Mouse (Mus musculus) midbrain, embryonic 11.5 days (tissue): ENCODE data around the gene Slc8a2. TPM values are rescaled to one million over a fixed set of nuclear protein-coding genes. Genes with fewer than 3 reads are reported as not detected.

ENCODE experiments used
- ATAC-seq: fragments of 200-750 bp; cut with Nextera tagmentation; 2 replicates; pipeline ENCODE4 v1.8.0; 2017; ENCODE audit warnings: moderate TSS enrichment, moderate library complexity; ENCODE audit not compliant: low FRiP score
- DNase-seq: peaks from one replicate; pipeline ENCODE4 v3.0.0; 2015; ENCODE audit warnings: low spot score; ENCODE audit errors: missing footprints
- H3K27ac ChIP-seq: fragments of 300-500 bp; sonication (generic); 2 replicates; pipeline ENCODE4 v1.5.1; 2014; ENCODE audit warnings: low read depth, low read length
- H3K27me3 ChIP-seq: fragments of 300-500 bp; sonication (generic); 2 replicates; pipeline ENCODE4 v1.6.1; 2014; ENCODE audit warnings: mild to moderate bottlenecking, low read length, moderate library complexity, mixed read lengths; ENCODE audit not compliant: control insufficient read depth, insufficient read depth
- H3K36me3 ChIP-seq: fragments of 300-500 bp; sonication (generic); 2 replicates; pipeline ENCODE4 v1.6.1; 2014; ENCODE audit warnings: mild to moderate bottlenecking, low read length, moderate library complexity, mixed read lengths; ENCODE audit not compliant: control insufficient read depth, insufficient read depth
- H3K4me1 ChIP-seq: fragments of 300-500 bp; sonication (generic); 2 replicates; pipeline ENCODE4 v1.6.1; 2014; ENCODE audit warnings: low read length; ENCODE audit not compliant: control insufficient read depth, insufficient read depth
- H3K4me2 ChIP-seq: fragments of 300-500 bp; sonication (generic); 2 replicates; pipeline ENCODE4 v1.6.1; 2014; ENCODE audit warnings: mild to moderate bottlenecking, moderate library complexity
- H3K4me3 ChIP-seq: fragments of 300-500 bp; sonication (generic); 2 replicates; pipeline ENCODE4 v1.5.1; 2014; ENCODE audit warnings: low read depth, low read length
- H3K9ac ChIP-seq: fragments of 300-500 bp; sonication (generic); 2 replicates; pipeline ENCODE4 v1.6.1; 2014; ENCODE audit warnings: low read length
- H3K9me3 ChIP-seq: fragments of 300-500 bp; sonication (generic); 2 replicates; pipeline ENCODE4 v1.6.1; 2016; ENCODE audit warnings: low read length; ENCODE audit not compliant: control insufficient read depth
- WGBS: fragments of 180-500 bp; shearing (Covaris S2); extraction: QIAGEN DNeasy Blood & Tissue Kit; methylation state at CpG from one replicate; pipeline ENCODE4 v1.1.7; 2014; 5-methylcytosine and 5-hydroxymethylcytosine counted together
- polyA plus RNA-seq: library from polyadenylated mRNA; unstranded; fragments of >200 nt; fragmentation: Nextera tagmentation; extraction: Ambion mirVana; gene quantifications from 2 replicates; pipeline ENCODE4 v1.2.1, GENCODE M21; 2014

Slc8a2 gene
- polyA plus RNA-seq = 0.27 and 0.34 TPM in 2 replicates

DNA sequence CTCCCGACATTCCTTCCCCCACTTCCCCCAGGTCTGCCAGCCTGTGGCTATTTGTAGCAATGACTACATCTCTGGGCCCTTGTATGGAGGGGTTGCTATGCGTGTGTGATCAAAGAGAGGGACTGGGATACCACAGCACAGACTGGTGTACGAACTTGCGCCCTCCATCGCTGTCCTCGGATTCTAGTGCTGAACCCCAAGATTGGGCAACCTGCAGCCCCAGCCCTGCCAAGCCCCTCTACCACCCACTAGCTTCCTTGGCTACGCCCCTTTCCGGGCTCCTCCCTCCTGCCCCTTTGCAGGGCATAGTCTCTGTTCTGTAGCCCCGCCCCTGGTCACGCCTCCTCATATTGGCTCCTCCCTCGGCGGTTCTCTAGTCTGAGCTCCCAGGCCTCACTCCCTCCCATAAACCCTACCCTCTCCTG is at the start of gene Slc8a2:
Gene Slc8a2 (plus strand): TSS at position 406 of the 425 bp plus-strand sequence.
- no peaks in the 10 kb centered on the region for H3K9me3 ChIP-seq
- DNase-seq (peak; percentile 98), ATAC-seq (peak; percentile 88)

DNA sequence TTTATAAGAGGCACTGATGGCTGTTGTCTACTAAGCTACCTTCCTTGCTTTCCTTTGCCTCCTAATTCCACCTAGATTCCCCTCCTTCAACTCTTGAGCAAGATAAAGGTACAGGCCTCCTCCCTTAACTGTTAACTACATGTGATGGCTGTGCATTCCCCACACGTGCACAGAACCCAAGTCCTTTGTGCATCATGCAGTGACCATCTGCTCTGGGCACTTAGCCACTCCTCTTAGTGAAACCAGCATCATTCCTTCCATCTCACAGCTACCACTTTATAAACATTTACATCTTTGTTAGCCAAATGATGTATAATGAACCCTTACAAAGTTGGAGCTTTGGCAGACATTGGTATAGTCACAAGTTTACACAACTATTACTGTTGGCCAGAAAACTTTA is 49.7 kb upstream of the Slc8a2 start:
- ATAC-seq = no peak
- no peak overlapping the region for H3K4me2 ChIP-seq
- no peak overlapping the region for H3K9ac ChIP-seq
- H3K4me1 ChIP-seq = no peaks in the 10 kb centered on the region
- no peaks in the 10 kb centered on the region for H3K9me3 ChIP-seq
- WGBS = 78% methylated on average over 1 of the region's 1 CpGs
- DNase-seq = no peak
- H3K27ac ChIP-seq = no peak overlapping the region
- H3K36me3 ChIP-seq = no peaks in the 10 kb centered on the region
- no peaks in the 10 kb centered on the region for H3K27me3 ChIP-seq
- H3K4me3 ChIP-seq = no peak overlapping the region

More for the DNA sequence above, at the start of gene Slc8a2:
- Histone ChIP-seq H3K4me2 (peak within 1 kb of the TSS; percentile 65), H3K27me3 (no peaks in the 10 kb centered on the region), H3K36me3 (no peaks in the 10 kb centered on the region), H3K4me3 (peak within 1 kb of the TSS; percentile 67), H3K4me1 (peaks cover 11% of the 10 kb centered on the region), H3K27ac (peak within 1 kb of the TSS; percentile 49; the same call in 1 of the 2 replicates), H3K9ac (peak within 1 kb of the TSS; percentile 72)
- WGBS = 2% methylated on average over 12 of the region's 12 CpGs

GRCm38 (mm10) chr7:16080581-16080980 is 49.0 kb upstream of the Slc8a2 start:
- ATAC-seq = no peak
- H3K27ac ChIP-seq = no peak overlapping the region
- no peak overlapping the region for H3K9ac ChIP-seq
- 62% methylated on average over 4 of the region's 4 CpGs for WGBS
- H3K27me3 ChIP-seq = no peaks in the 10 kb centered on the region
- no peaks in the 10 kb centered on the region for H3K36me3 ChIP-seq
- no peaks in the 10 kb centered on the region for H3K4me1 ChIP-seq
- H3K9me3 ChIP-seq = no peaks in the 10 kb centered on the region
- no peak overlapping the region for H3K4me3 ChIP-seq
- DNase-seq = no peak
- no peak overlapping the region for H3K4me2 ChIP-seq

DNA sequence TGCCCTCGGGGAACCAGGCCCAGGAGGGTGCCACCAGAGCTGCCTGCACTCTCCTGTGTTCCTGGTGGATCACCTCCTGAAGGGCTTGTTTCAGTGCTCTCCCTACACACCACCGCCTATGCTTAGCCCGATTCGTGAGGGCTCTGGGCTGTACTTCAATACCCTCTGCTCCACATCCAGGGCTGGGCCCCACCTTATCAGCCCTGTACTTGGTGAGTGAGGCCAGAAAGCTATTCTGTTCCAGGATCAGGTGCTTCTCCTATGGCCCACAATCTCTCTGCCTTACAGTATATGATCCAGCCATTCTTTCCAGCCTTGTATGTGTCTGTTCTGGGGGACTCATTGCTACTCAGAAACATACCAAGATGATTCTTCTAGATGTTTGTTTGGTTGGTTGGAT is 46.3 kb upstream of the Slc8a2 start:
- H3K27me3 ChIP-seq = no peaks in the 10 kb centered on the region
- WGBS = 63% methylated on average over 4 of the region's 4 CpGs
- DNase-seq = no peak
- no peak overlapping the region for H3K9ac ChIP-seq
- H3K9me3 ChIP-seq = no peaks in the 10 kb centered on the region
- no peak for ATAC-seq
- no peaks in the 10 kb centered on the region for H3K4me1 ChIP-seq
- H3K27ac ChIP-seq = no peak overlapping the region
- no peak overlapping the region for H3K4me2 ChIP-seq
- H3K4me3 ChIP-seq = no peak overlapping the region
- H3K36me3 ChIP-seq = no peaks in the 10 kb centered on the region

DNA sequence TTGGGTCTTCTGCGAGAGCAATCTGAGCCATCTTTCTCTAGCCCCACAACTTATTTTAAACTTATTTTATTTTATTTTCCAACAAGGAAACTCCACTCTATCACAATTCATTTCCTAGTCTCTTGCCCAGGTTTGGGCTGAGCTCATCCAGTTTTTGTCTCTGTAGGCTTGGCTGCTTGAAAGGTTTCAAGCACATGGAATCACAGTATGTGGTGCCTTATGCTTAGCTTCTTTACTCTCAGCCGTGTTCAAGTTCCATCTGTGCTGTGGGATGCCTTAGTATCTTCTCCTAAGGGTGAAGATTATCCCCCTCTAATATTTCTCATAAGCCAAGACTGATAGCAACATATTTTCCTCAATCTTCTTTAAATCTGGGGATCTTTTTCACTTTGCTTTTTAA is 42.0 kb upstream of the Slc8a2 start:
- WGBS = 77% methylated on average over 2 of the region's 2 CpGs
- no peaks in the 10 kb centered on the region; the same call in 1 of the 2 replicates for H3K27me3 ChIP-seq
- no peak overlapping the region for H3K9ac ChIP-seq
- H3K9me3 ChIP-seq = no peaks in the 10 kb centered on the region
- H3K4me2 ChIP-seq = no peak overlapping the region
- ATAC-seq (no peak), DNase-seq (no peak)
- H3K36me3 ChIP-seq = no peaks in the 10 kb centered on the region
- H3K4me3 ChIP-seq = no peak overlapping the region
- no peaks in the 10 kb centered on the region for H3K4me1 ChIP-seq
- no peak overlapping the region for H3K27ac ChIP-seq

- 76% methylated on average over 3 of the region's 3 CpGs for WGBS
- peaks cover 8% of the 10 kb centered on the region for H3K4me1 ChIP-seq
- H3K4me3 ChIP-seq = no peak overlapping the region
- DNase-seq = no peak
- ATAC-seq = no peak
- H3K9ac ChIP-seq = no peak overlapping the region
- H3K27ac ChIP-seq = no peak overlapping the region
- no peak overlapping the region for H3K4me2 ChIP-seq
- no peaks in the 10 kb centered on the region; the same call in 1 of the 2 replicates for H3K27me3 ChIP-seq
- H3K36me3 ChIP-seq = no peaks in the 10 kb centered on the region
- no peaks in the 10 kb centered on the region for H3K9me3 ChIP-seq
These were observed 35.0 kb upstream of the Slc8a2 start for GRCm38 (mm10) chr7:16094592-16094991.

DNA sequence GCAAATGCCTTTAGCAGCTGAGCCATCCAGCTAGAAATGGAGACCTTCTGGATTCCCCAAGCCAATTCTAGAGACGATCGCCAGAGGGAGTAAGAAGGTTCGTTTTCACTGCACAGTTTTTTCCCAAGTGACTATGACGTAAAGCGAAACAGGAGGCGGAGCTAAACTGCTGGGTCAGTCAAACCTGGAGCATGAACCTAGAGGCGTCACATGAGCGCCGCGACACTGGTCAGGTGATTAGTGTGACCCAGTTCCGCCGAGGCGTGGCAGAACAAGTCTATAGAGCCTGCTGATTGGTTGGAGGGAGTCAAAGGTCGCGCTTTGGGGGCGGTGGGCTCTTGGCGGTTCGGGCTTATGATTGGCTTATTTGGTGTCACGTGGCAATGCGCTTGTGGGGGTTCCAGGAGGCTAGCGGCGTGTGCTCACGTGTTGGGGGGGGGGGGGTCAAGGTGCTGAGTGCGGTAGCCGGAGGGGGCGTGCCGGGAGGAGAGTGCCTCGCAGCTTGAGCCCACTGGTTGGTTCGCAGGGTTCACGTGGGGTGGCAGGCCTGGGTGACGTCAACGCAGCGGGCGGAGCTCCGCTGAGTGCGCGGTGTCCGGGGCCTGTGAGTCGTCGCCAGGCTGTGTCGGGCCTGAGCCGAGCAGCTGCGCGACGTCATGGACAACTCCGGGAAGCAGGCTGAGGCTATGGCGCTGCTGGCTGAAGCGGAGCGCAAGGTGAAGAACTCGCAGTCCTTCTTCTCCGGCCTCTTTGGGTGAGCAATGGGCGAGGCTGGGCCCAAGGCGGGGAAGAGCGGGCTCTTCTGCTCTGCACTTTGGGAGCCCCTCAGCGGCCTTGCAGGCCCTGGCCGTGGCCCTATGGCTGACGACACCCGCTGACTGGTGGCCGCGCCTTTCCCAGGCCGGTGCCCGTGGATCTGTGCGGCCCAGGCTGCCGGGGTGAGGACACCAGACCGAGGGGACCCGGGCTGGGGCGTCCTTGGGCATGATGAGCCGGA is 31.3 kb upstream of the Slc8a2 start, which contains the start of gene Napa:
Gene Napa (plus strand): TSS at position 438 of the 997 bp plus-strand sequence.
- Histone ChIP-seq H3K36me3 (no peaks in the 10 kb centered on the region), H3K27me3 (no peaks in the 10 kb centered on the region), H3K9me3 (no peaks in the 10 kb centered on the region), H3K4me3 (peak within 1 kb of the TSS; percentile 95), H3K27ac (peak within 1 kb of the TSS; percentile 62), H3K9ac (peak within 1 kb of the TSS; percentile 88), H3K4me2 (peak within 1 kb of the TSS; percentile 72), H3K4me1 (peaks cover 12% of the 10 kb centered on the region)
- WGBS = under 1% methylated on average over 68 of the region's 68 CpGs
- ATAC-seq (peak; percentile 99), DNase-seq (peak; percentile 99)

DNA sequence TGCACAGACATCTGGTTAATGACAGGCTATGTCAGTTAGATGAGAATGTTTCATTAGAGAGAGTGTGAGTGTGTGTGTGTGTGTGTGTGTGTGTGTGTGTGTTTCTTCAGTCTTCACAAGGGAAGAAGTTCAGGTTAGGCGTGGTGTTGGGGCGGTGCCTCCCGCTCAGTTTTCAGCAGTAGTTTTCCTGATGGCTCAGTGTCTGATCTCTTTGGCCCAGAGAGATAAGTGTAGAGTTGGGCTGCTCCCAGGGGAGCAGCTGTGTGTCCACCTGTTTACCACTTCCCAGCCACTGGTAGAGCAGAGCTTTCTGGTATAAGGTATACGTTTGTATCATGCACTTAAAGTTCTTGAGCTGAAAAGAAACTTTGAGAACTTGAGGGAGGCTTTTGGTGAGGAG is 29.7 kb upstream of the Slc8a2 start:
- Histone ChIP-seq H3K9ac (peak overlapping the region; percentile 88; the same call in 1 of the 2 replicates), H3K4me3 (no peak overlapping the region)

DNA sequence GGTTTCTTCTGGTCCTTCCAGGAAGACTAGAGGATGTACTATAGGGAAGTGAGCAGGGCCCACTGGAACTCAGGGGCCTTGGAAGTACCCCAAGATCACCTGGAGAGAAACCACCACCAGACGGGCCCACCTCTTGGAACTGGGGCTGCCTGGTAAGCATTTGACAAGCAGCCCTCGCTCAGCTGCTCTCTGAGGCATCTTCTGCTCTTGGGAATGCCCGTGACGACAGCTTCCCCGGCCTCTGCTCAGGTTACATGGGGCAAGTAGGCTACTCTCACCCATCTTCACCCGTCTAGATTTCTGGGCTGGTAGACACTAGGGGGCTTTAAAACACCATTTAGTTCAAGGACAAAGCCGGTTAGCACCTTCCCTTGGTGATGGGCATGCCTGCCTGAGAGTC is 28.5 kb upstream of the Slc8a2 start:
- no peaks in the 10 kb centered on the region for H3K27me3 ChIP-seq
- ATAC-seq (no peak), DNase-seq (no peak)
- H3K4me3 ChIP-seq = no peak overlapping the region
- H3K36me3 ChIP-seq = 0 out of 2 replicates have a peak, but pooled peaks cover 2% of the 10 kb centered on the region
- H3K27ac ChIP-seq = no peak overlapping the region
- 81% methylated on average over 7 of the region's 7 CpGs for WGBS
- H3K9me3 ChIP-seq = no peaks in the 10 kb centered on the region
- H3K9ac ChIP-seq = no peak overlapping the region
- H3K4me1 ChIP-seq = peaks cover 12% of the 10 kb centered on the region
- no peak overlapping the region for H3K4me2 ChIP-seq

More for the DNA sequence above, 29.7 kb upstream of the Slc8a2 start:
- peak overlapping the region; percentile 72 for H3K4me2 ChIP-seq
- H3K9me3 ChIP-seq = no peaks in the 10 kb centered on the region
- no peaks in the 10 kb centered on the region for H3K27me3 ChIP-seq
- 91% methylated on average over 4 of the region's 4 CpGs for WGBS
- no peak overlapping the region for H3K27ac ChIP-seq
- ATAC-seq = no peak
- H3K4me1 ChIP-seq = peaks cover 12% of the 10 kb centered on the region
- no peak for DNase-seq
- H3K36me3 ChIP-seq = 0 out of 2 replicates have a peak, but pooled peaks cover 2% of the 10 kb centered on the region
